Mouse (Mus musculus) stomach, postnatal 0 days (tissue): ENCODE measurements around the gene Gpalpp1. TPM values are rescaled to one million over a fixed set of nuclear protein-coding genes. Genes with fewer than 3 reads are reported as not detected.
A peak's percentile ranks its signal among the peaks of the same experiment; 100 is the strongest.

ENCODE experiments used
- ATAC-seq: fragments of 200-750 bp; cut with Nextera tagmentation; 2 replicates; pipeline ENCODE4 v1.8.0; 2017; ENCODE audit not compliant: low FRiP score, low TSS enrichment
- DNase-seq: peaks from one replicate; pipeline ENCODE4 v3.0.0-alpha.2; 2016; ENCODE audit warnings: low spot score
- H3K27ac ChIP-seq: fragments of 300-500 bp; sonication (generic); replicated peaks from 2 replicates; pipeline ENCODE4 v1.5.1; 2014; ENCODE audit warnings: mild to moderate bottlenecking, control low read depth
- H3K27me3 ChIP-seq: fragments of 300-500 bp; sonication (generic); 2 replicates; pipeline ENCODE4 v1.6.1; 2014; ENCODE audit warnings: low read length; ENCODE audit not compliant: control insufficient read depth, insufficient read depth
- H3K36me3 ChIP-seq: fragments of 300-500 bp; sonication (generic); 2 replicates; pipeline ENCODE4 v1.6.1; 2014; ENCODE audit warnings: low read length, mixed read lengths; ENCODE audit not compliant: control insufficient read depth, insufficient read depth
- H3K4me1 ChIP-seq: fragments of 300-500 bp; sonication (generic); replicated peaks from 2 replicates; pipeline ENCODE4 v1.6.1; 2014; ENCODE audit warnings: antibody characterized with exemption; ENCODE audit not compliant: control insufficient read depth, insufficient read depth
- H3K4me2 ChIP-seq: fragments of 300-500 bp; sonication (generic); replicated peaks from 2 replicates; pipeline ENCODE4 v1.6.1; 2014; ENCODE audit warnings: low read depth, mild to moderate bottlenecking, control low read depth, moderate library complexity
- H3K4me3 ChIP-seq: fragments of 300-500 bp; sonication (generic); 2 replicates; pipeline ENCODE4 v1.5.1; 2014; ENCODE audit warnings: low read depth, low read length, control low read depth
- H3K9ac ChIP-seq: fragments of 300-500 bp; sonication (generic); 2 replicates; pipeline ENCODE4 v1.6.1; 2014; ENCODE audit warnings: mild to moderate bottlenecking, low read length, control low read depth, mixed read lengths
- H3K9me3 ChIP-seq: fragments of 300-500 bp; sonication (generic); 2 replicates; pipeline ENCODE4 v1.6.1; 2016; ENCODE audit warnings: low read length; ENCODE audit not compliant: control insufficient read depth
- CTCF ChIP-seq: IDR thresholded peaks from 2 replicates; pipeline ENCODE4 v1.5.1; 2016; ENCODE audit warnings: antibody characterized with exemption, low read depth, mild to moderate bottlenecking, moderate library complexity
- EP300 ChIP-seq: optimal IDR thresholded peaks from 2 replicates; pipeline ENCODE3; 2016; ENCODE audit warnings: antibody characterized with exemption
- WGBS: fragments of 180-500 bp; shearing (Covaris S2); extraction: QIAGEN DNeasy Blood & Tissue Kit; methylation state at CpG from one replicate; pipeline ENCODE4 v1.1.7; 2014; 5-methylcytosine and 5-hydroxymethylcytosine counted together
- polyA plus RNA-seq: library from polyadenylated mRNA; unstranded; fragments of >200 nt; fragmentation: Nextera tagmentation; extraction: Ambion mirVana; gene quantifications from 2 replicates; pipeline ENCODE4 v1.2.1, GENCODE M21; 2015

Gpalpp1 gene
- polyA plus RNA-seq, 1 experiment from 2014 or later = 6.3 TPM

DNA sequence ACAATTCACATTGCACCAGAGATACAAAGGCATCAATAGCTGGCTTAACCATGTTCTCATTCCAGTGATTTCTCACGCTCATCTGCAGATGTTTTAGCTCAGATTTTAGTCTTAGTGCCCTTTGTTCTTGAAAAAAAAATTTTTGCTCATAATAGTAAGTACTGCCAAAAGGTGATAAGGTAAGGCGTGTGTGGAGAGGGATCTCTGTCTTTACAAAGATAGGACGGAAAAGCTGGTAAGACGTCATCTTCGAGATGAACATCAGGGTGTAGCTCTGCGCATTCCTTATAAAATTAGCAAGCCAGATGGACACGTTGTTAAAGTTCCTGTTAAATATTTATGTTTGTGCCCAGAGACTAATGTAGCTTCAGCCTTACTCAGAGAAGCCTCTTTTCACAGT is 35.3 kb upstream of the Gpalpp1 start:
- no peaks in the 10 kb centered on the region for H3K36me3 ChIP-seq
- no peaks in the 10 kb centered on the region for H3K9me3 ChIP-seq
- 45% methylated on average over 7 of the region's 7 CpGs for WGBS
- ATAC-seq (no peak), DNase-seq (no peak)
- peaks cover 8% of the 10 kb centered on the region; the same call in 1 of the 2 replicates for H3K4me1 ChIP-seq
- no peaks in the 10 kb centered on the region for H3K27me3 ChIP-seq
- H3K9ac ChIP-seq = no peak overlapping the region
- TF ChIP-seq EP300 (no peak), CTCF (no peak)
- no peak overlapping the region for H3K4me3 ChIP-seq
- H3K27ac ChIP-seq = no peak overlapping the region
- H3K4me2 ChIP-seq = no peak overlapping the region

- Histone ChIP-seq H3K9ac (no peak overlapping the region), H3K27ac (no peak overlapping the region), H3K4me1 (peaks cover 4% of the 10 kb centered on the region; the same call in 1 of the 2 replicates), H3K9me3 (no peaks in the 10 kb centered on the region), H3K4me2 (no peak overlapping the region), H3K36me3 (no peaks in the 10 kb centered on the region), H3K27me3 (no peaks in the 10 kb centered on the region), H3K4me3 (no peak overlapping the region)
- DNase-seq = no peak
- ATAC-seq = no peak
- TF ChIP-seq EP300 = no peak
- no peak for TF ChIP-seq CTCF
- WGBS = 96% methylated on average over 1 of the region's 1 CpGs
Measured at GRCm38 (mm10) chr14:76145248-76145647, 34.7 kb upstream of the Gpalpp1 start.

DNA sequence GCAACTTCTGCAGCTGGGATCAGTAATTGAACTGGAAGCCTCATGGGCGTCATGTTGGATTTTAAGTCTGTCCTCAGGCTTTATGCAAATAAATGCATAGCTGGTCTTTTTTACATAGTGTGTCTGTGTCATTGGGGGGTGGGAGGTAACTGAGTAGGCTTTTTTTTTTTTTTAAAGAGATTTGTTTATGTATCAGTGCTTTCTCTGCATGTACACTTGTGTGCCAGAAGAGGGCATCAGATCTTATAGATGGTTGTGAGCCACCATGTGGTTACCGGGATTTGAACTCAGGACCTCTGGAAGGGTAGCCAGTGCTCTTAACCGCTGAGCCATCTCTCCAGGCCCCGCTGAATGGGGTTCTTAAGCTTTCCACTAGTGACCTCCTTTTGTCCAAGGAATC is 24.4 kb upstream of the Gpalpp1 start:
- Histone ChIP-seq H3K36me3 (peaks cover 12% of the 10 kb centered on the region; the same call in 1 of the 2 replicates), H3K9ac (no peak overlapping the region), H3K27ac (no peak overlapping the region), H3K4me2 (no peak overlapping the region), H3K4me1 (no peaks in the 10 kb centered on the region), H3K4me3 (no peak overlapping the region), H3K27me3 (no peaks in the 10 kb centered on the region), H3K9me3 (no peaks in the 10 kb centered on the region)
- TF ChIP-seq CTCF (peak; percentile 37), EP300 (no peak)
- ATAC-seq = no peak
- WGBS = 92% methylated on average over 4 of the region's 4 CpGs
- no peak for DNase-seq

DNA sequence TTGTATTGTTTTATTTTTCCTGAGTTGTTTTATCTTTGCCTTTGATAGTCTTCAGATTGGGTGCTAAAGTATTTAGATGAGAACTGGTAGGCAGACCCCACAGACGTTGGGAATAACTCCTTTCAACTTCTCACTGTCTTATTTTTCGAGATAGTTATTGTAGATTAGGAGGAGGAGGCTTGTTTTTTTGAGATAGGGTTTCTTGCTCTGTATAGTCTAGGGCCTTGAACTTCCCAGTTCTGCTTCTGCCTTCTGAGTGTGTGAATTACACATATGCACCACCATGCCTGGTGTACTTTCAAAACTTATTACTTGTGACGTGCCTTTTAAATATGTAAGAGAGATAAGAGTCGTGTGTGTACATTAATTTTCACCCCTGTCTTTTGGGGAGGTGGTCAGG is 17.6 kb upstream of the Gpalpp1 start:
- Histone ChIP-seq H3K27me3 (no peaks in the 10 kb centered on the region), H3K36me3 (peaks cover 24% of the 10 kb centered on the region), H3K4me1 (no peaks in the 10 kb centered on the region), H3K4me3 (no peak overlapping the region), H3K27ac (no peak overlapping the region), H3K9ac (no peak overlapping the region), H3K9me3 (no peaks in the 10 kb centered on the region), H3K4me2 (no peak overlapping the region)
- WGBS = 86% methylated on average over 4 of the region's 4 CpGs
- no peak for TF ChIP-seq CTCF
- no peak for TF ChIP-seq EP300
- DNase-seq = no peak
- no peak for ATAC-seq

GRCm38 (mm10) chr14:76127311-76127710 is 16.8 kb upstream of the Gpalpp1 start:
- no peak for ATAC-seq
- Histone ChIP-seq H3K9me3 (no peaks in the 10 kb centered on the region), H3K36me3 (peaks cover 19% of the 10 kb centered on the region)

GRCm38 (mm10) chr14:76122663-76123058 is 12.1 kb upstream of the Gpalpp1 start:
- no peak for TF ChIP-seq CTCF
- no peak for TF ChIP-seq EP300
- H3K4me2 ChIP-seq = no peak overlapping the region
- 88% methylated on average over 8 of the region's 8 CpGs for WGBS
- H3K27ac ChIP-seq = no peak overlapping the region
- no peaks in the 10 kb centered on the region for H3K4me1 ChIP-seq
- H3K36me3 ChIP-seq = peaks cover 15% of the 10 kb centered on the region
- H3K27me3 ChIP-seq = no peaks in the 10 kb centered on the region
- H3K9ac ChIP-seq = no peak overlapping the region
- DNase-seq (no peak), ATAC-seq (no peak)
- no peak overlapping the region for H3K4me3 ChIP-seq
- H3K9me3 ChIP-seq = no peaks in the 10 kb centered on the region

More at GRCm38 (mm10) chr14:76127311-76127710, 16.8 kb upstream of the Gpalpp1 start:
- no peaks in the 10 kb centered on the region for H3K27me3 ChIP-seq
- no peak for DNase-seq
- no peak overlapping the region for H3K9ac ChIP-seq
- 91% methylated on average over 3 of the region's 3 CpGs for WGBS
- H3K4me1 ChIP-seq = no peaks in the 10 kb centered on the region
- no peak for TF ChIP-seq CTCF
- no peak for TF ChIP-seq EP300
- no peak overlapping the region for H3K27ac ChIP-seq
- no peak overlapping the region for H3K4me3 ChIP-seq
- no peak overlapping the region for H3K4me2 ChIP-seq
